Mouse (Mus musculus) layer of hippocampus, postnatal 10 days (tissue): ENCODE results near the gene Abcf1. TPM values are rescaled to one million over a fixed set of nuclear protein-coding genes. Genes with fewer than 3 reads are reported as not detected.
"Not testable (repeated sequence)": the region's sequence is repeated elsewhere in the genome, so short reads cannot be mapped to it uniquely, and the experiment has no call there.

ENCODE experiments used
- DNase-seq, 2 experiments: peaks; one replicate each; pipeline ENCODE4 v3.0.0; 2021; ENCODE audit warnings: low spot score in 2 of 2
- total RNA-seq, 2 experiments: library from RNA; stranded (reverse); gene quantifications; 2 replicates each; pipeline ENCODE4 v1.2.3; 2021

Abcf1 gene
- total RNA-seq, 2 experiments from 2014 or later = 86.2 to 86.6 TPM

DNA sequence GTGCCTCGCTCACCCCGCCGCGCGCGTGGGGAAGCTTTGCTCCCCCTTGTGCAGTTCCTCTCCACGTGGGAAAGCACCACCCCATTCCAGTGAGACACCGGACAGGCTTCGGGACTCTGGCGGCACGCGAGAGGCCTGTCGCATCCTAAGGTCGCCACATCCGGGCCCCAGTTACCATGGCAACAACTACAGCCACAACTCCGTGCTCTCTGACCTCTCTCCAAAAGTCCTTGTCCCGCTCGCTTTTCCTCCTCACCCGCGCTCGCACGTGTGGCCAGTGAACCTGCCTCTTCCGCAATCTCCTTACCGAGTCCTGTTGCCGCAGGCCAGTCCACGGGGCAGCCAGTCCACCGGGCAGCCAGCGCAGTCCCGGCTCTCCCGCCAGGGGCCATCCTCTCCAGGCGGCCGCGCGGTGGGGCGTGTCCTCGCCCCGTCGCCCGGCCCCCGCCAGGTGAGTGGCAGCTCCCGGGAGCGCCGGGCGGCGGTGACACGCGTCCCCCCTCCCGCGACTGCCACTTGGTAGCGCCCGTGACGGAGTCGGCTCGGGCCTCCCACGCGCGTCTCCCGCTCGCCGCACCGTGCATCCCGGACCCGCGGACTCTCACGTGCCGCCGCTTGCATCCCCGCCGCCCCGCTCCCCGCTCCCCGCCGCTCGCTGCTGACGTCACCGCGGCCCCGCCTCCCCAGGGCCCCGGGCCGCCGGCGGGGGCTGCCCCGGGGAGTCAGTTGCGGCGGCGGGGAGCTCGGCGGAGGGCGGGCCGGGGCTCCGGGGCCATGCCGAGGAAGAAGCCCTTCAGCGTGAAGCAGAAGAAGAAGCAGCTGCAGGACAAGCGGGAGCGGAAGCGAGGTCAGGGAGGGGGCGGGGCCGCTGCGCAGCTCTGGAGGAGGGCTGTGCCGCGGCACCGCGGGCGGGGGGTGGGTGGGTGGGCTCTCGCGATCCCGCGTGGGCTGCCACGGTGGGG is 10.1 kb upstream of the Abcf1 start, which contains the start of the genes Gnl1 and Prr3:
TSS of gene Gnl1 (plus strand) at position 451 of the 962 bp plus-strand sequence.
TSS of gene Prr3 (minus strand) at position 836 of the 962 bp plus-strand sequence.
- peak; percentile 92 to 94 for DNase-seq

DNA sequence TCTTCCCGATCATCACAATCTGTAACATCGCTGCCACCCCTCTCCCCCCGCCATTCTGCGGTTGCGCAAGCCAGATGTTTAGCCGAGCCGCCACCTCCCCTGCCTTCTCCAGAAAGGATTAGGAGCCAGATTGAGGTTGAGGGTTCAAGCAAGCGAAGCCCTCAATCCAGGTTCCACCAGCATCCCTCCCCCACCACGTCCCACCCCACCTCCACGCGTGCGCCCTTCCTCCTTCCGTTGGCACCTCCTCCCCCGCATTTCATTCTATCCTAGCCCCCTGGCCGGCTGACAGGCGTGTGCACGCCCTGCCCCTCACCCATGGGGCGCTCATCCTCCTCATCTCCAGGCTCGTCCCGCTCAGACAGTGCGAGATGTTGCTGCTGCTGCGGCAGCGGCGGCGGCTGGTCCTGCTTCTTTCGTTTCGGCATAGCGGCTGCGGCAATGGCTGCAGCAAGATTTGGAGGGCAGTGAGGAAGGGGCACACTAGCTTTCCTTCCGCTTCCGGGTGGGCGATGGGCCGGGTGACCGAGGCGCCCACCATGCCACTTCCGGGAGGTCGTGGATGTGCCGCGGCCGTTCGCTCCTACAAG is 9.3 kb upstream of the Abcf1 start:
- DNase-seq = peak; percentile 89 to 93

GRCm38 (mm10) chr17:35972131-35972530 is 2.6 kb upstream of the Abcf1 start:
- no peak for DNase-seq

- DNase-seq = no peak
Measured at GRCm38 (mm10) chr17:35967621-35968020, 1.9 kb downstream of the Abcf1 start.

- DNase-seq = no peak
Measured at GRCm38 (mm10) chr17:35963279-35963678, 6.3 kb downstream of the Abcf1 start.

GRCm38 (mm10) chr17:35958533-35959223 is 10.9 kb downstream of the Abcf1 start:
- DNase-seq = no peak

GRCm38 (mm10) chr17:35954665-35955064 is 14.9 kb downstream of the Abcf1 start:
- no peak for DNase-seq

DNA sequence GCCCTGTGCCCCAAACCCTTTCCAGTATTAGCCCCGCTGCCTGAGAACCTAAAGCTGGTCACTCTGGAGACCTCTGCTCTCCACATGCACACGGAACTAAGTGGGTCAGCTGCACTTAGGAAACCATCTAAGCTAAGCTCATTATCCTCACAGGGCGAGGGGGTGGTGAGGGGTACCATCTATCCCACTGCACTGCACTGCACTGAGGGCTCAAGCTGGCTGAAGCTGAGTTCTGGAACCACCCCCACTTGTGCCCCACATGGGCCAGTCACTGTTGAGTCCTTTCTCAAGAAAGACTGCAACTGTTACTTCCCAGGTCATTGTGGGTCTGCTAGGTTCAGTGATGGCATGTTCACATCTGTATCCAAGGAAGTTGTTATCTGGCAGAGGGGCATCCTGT is 17.0 kb downstream of the Abcf1 start:
- not testable (repeated sequence) for DNase-seq

DNA sequence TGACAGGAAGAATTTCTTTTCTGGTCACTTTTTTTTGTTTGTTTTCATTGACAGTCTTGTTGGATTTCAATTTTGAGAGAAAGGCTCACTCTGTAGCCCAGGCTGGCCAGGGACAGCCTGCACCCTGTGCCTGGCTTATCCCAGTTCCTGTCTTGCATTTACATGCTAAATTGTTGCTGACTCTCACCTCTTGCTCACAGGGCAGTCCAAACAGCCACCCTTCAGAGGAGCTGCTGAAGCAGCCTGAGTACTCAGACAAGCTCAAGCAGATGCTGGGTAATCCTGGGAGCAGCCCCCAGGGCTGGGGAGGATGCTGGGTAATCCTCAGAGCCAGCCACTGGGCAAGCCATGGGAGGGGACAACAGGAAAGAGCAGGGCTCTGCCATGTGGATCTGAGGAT is 18.6 kb downstream of the Abcf1 start:
- DNase-seq = not testable (repeated sequence)

- DNase-seq = no peak
Measured at GRCm38 (mm10) chr17:35939941-35940340, 29.6 kb downstream of the Abcf1 start.

DNA sequence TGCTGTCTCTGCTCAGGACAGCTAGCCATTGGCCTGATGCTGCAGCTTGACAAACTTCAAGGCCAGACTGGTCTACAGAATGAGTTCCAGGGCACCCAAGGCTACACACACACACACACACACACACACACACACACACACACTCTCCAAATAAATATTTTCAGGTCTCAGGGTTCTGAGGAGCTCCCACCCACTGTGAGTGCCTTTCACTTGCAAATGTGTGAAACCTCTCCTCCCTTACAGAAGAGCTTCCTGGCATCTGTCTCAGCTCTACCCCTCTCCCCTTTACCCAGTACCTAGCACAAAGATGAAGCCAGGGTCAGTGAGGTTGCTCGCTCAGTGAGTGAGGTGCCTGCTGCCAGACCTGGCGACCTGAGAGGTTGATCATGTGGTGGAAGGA is 30.5 kb downstream of the Abcf1 start:
- DNase-seq = no peak

DNA sequence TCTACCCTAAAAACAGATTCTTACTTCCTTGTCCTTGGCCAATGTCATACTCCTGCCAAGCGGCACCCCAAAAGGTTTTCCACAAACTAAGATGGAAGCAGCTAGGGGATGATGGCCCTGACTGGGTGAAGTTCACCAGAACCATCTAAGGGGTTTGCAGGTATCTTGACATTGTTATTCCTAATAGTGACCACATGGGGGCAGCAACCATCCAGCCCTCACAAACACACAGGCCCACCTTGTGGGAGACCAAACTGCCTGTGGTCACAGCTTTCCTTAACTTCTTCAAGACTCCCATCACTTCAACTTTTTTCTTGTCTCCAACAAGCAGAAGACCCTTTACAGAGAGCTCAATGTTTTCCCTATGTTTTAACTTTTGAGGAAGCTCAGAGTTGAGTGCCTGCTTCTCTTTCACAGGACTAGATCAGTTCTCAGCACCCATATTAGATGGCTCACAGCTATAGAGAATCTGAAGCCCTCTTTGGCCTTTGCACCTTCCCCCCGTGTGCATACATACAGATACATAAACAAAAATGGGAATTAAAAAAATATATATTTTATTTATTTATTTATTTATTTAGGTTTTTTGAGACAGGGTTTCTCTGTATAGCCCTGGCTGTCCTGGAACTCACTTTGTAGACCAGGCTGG is 31.7 kb downstream of the Abcf1 start:
- DNase-seq = peak; percentile 42 to 60

DNA sequence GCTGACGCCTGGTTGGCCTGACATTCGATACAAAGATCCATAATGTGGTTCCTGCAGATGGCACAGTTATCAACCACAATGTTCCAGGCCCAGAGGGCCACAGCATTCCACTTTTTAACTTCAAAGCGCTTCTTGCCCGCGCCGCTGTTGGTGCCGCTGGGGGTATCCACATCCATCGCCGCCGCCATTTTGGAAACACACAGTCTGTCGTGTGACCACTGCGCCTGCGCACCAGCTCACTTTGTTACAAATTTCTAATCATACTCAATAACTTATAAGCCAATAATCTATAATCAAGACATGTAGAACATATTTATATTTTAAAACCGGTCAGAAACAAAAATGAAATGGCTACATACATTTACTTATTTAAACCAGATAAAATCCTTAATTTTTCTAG is 33.8 kb downstream of the Abcf1 start:
- not testable (repeated sequence) for DNase-seq

- no peak for DNase-seq
Measured at GRCm38 (mm10) chr17:35932608-35933007, 37.0 kb downstream of the Abcf1 start.

DNA sequence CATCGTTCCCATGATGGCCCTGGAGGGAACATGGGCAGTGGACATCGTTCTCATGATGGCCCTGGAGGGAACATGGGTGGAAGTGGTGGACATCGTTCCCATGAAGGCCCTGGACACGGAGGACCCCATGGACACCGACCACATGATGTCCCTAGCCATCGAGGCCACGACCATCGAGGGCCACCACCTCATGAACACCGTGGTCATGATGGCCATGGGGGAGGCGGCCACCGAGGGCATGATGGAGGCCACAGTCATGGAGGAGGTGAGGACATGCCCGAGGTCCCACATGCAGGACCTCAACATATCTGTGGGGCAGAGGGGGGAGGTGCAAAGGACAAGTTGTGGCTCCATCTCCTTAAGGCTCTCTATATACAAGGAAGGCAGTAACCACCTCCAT is 38.9 kb downstream of the Abcf1 start:
- DNase-seq = no peak

- no peak for DNase-seq
Measured at GRCm38 (mm10) chr17:35929534-35929933, 40.0 kb downstream of the Abcf1 start.

GRCm38 (mm10) chr17:35927471-35927870 is 42.1 kb downstream of the Abcf1 start:
- no peak for DNase-seq

- no peak for DNase-seq
Measured at GRCm38 (mm10) chr17:35923281-35923680, 46.3 kb downstream of the Abcf1 start.

DNA sequence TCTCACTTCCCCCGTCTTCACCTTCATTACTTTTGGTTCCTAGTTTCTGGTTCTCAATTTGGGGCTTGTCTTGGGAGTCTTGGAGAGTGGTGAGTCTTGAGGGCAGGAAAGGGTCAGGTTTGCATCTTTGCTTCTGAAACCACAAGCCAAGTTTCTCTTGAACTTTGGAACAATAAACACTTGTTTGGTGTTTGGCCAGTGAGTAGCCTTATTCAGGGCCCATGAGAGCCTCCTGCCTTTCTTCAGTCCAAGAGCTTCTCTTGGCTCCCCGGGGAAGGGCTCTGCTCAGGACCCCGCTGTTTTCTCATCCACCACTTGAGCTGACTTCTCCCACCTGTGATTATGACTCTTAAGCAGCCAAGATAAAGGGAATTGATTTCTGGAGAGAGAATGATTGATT is 47.0 kb downstream of the Abcf1 start:
- DNase-seq = no peak

GRCm38 (mm10) chr17:35921710-35922109 is 47.9 kb downstream of the Abcf1 start:
- no peak for DNase-seq
